Mouse (Mus musculus): Measurements from ENCODE around the gene Bahcc1.

- TF ChIP-seq EP300 (IDR thresholded peaks at IDR 0.05; ENCODE audit: low read depth) (no peak), CTCF (IDR thresholded peaks at IDR 0.05; ENCODE audit: low read depth) (no peak)
These were observed 48.0 kb downstream of the Bahcc1 start for GRCm38 (mm10) chr11:120280774-120281173.
